Mouse (Mus musculus) MEL (cell line): ENCODE results near the gene Lrfn3.

Experiments
- BHLHE40 ChIP-seq: IDR thresholded peaks from 2 replicates; pipeline ENCODE4 v1.6.1; 2012; ENCODE audit warnings: low read depth, mild to moderate bottlenecking, inconsistent platforms, low read length, improper control_type of control experiment, borderline replicate concordance
- CHD2 ChIP-seq: IDR thresholded peaks from 2 replicates; pipeline ENCODE4 v1.6.1; 2011; ENCODE audit warnings: low read length, improper control_type of control experiment
- CTCF ChIP-seq, 3 experiments: IDR thresholded peaks in 2 of 3; conservative IDR thresholded peaks in 1 of 3; 2 replicates each; pipeline ENCODE4 v1.5.1; 2011 to 2012; ENCODE audit warnings: low read length in 3 of 3, low read depth in 2 of 3, mild to moderate bottlenecking in 2 of 3, improper control_type of control experiment in 1 of 3, inconsistent platforms in 1 of 3, mixed read lengths in 1 of 3, moderate library complexity in 1 of 3; ENCODE audit not compliant: control insufficient read depth in 1 of 3, insufficient read depth in 1 of 3, poor library complexity in 1 of 3, severe bottlenecking in 1 of 3
- EP300 ChIP-seq, 2 experiments: IDR thresholded peaks; 2 replicates each; pipeline ENCODE4 v1.6.1; 2011; ENCODE audit warnings: improper control_type of control experiment in 2 of 2, low read length in 2 of 2, low read depth in 1 of 2, mild to moderate bottlenecking in 1 of 2
- MXI1 ChIP-seq: IDR thresholded peaks from 2 replicates; pipeline ENCODE4 v1.6.1; 2011; ENCODE audit warnings: mild to moderate bottlenecking, low read depth, low read length, improper control_type of control experiment
- POLR2AphosphoS5 ChIP-seq: IDR thresholded peaks from 2 replicates; pipeline ENCODE4 v1.6.1; 2012; ENCODE audit warnings: low read depth, borderline replicate concordance, mild to moderate bottlenecking, inconsistent platforms, low read length, moderate library complexity, mixed read lengths
- RCOR1 ChIP-seq: IDR thresholded peaks from 2 replicates; pipeline ENCODE4 v1.6.1; 2012; ENCODE audit warnings: low read depth, mild to moderate bottlenecking, inconsistent platforms, low read length, improper control_type of control experiment
- TCF12 ChIP-seq: IDR thresholded peaks from 2 replicates; pipeline ENCODE4 v1.6.1; 2014; ENCODE audit warnings: low read depth, mild to moderate bottlenecking, inconsistent platforms, low read length, improper control_type of control experiment, moderate library complexity
- USF1 ChIP-seq: IDR thresholded peaks from 2 replicates; pipeline ENCODE4 v1.6.1; 2014; ENCODE audit warnings: low read depth, mild to moderate bottlenecking, inconsistent platforms, low read length, improper control_type of control experiment, moderate library complexity

- TF ChIP-seq CHD2 (no peak), RCOR1 (no peak), CTCF (IDR thresholded peaks at IDR 0.05 in 2 of 3, conservative IDR thresholded peaks at IDR 0.05 in 1 of 3; ENCODE audit: control insufficient read depth in 1 of 3, insufficient read depth in 1 of 3, low read depth in 2 of 3, low read length in 3 of 3, poor library complexity in 1 of 3, severe bottlenecking in 1 of 3) (no peak), POLR2AphosphoS5 (no peak), TCF12 (no peak), USF1 (no peak), MXI1 (no peak), BHLHE40 (no peak), EP300 (IDR thresholded peaks at IDR 0.05; ENCODE audit: low read depth in 1 of 2, low read length in 2 of 2) (no peak)
Measured at GRCm38 (mm10) chr7:30359276-30359865, 3.2 kb downstream of the Lrfn3 start.
